ENCODE assay signal across 13 mouse cellular contexts in the genomic region with DNA sequence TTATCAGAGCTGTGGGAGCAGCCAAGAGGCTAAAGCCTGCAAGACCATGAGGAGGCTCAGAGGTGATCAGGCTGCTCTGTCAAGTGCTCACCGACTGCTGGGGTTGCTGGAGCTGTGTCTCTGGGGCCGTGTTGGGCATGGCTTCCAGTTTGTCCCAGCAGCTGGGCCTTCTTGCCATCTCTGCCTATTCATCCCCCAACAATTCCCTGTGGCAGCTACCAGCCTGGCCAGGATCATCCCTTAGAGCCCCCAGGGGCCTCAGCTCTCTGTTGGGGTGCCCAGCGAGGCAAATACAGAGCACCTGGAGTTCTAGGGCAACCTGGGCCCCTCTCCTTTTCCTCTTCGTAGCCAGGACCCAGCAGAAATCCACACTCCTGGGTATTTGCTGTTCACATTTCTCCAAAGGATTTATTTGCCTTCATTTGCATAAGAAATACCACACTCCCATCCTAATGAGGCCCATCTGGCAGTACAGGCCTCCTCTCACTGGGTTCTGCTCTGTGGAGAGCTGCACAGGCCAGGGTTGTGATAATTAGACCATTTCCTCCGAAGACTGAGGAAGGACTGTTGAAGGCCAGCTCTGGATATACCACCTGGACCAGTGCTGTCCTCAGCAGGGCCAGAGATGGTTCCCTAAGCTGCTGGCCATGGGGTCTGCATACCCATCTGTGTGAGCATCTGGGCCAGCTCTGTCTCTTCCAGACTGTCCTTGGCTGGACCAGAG.
DNase-seq lines count a peak whose midpoint lies in the region; ATAC-seq and TF ChIP-seq lines count a peak whose summit lies in the region.
"Had no signal": no experiment of that assay in that cellular context is flagged by ENCODE, and none has a peak within 500 bp of the region (broad histone marks: within the 10 kb centered on the region; RNA-seq: fewer than 3 reads in every experiment).

No protein-coding gene starts in this region.

- H3K27ac ChIP-seq in forebrain, embryonic 10.5 days = peak overlapping the region; percentile 74
- H3K27ac ChIP-seq in hindbrain, embryonic 16.5 days (ENCODE audit: low read depth, low read length) = peak overlapping the region; percentile 73
- H3K27ac ChIP-seq in neural tube, embryonic 12.5 days = peak overlapping the region; percentile 51
- no peak overlapping the region for H3K27ac ChIP-seq in heart, adult 2 months
- H3K27ac ChIP-seq in gastrocnemius, adult 2 months = no peak overlapping the region
- H3K27ac ChIP-seq: limb, embryonic 13.5 days; lung, embryonic 15.5 days had no signal

- DNase-seq in cerebellum, postnatal 14 days = peak; percentile 42 to 57
- DNase-seq in cerebellum, adult 9-11 months = no peak
- no peak for DNase-seq in forebrain, embryonic 10.5 days (ENCODE audit: extremely low spot score, low spot score)
- DNase-seq in heart, adult 2 months = no peak
- DNase-seq in right cerebral cortex, postnatal 10 days (ENCODE audit: low spot score in 2 of 2) = no peak
- DNase-seq in gastrocnemius, adult 2 months = no peak
- DNase-seq: adrenal gland, adult 8-10 months; cerebellum, adult 8-10 months; right cerebral cortex, adult 18-20 months had no signal

- ATAC-seq in hindbrain, embryonic 16.5 days = peak; percentile 91
- peak; percentile 86 for ATAC-seq in neural tube, embryonic 12.5 days (ENCODE audit: low FRiP score, low read depth)

- no peak overlapping the region for H3K9ac ChIP-seq in hindbrain, embryonic 16.5 days (ENCODE audit: low read depth, low read length)
- no peak overlapping the region for H3K9ac ChIP-seq in neural tube, embryonic 12.5 days
- no peak overlapping the region for H3K9ac ChIP-seq in heart, adult 2 months (ENCODE audit: low read depth, low read length)
- H3K9ac ChIP-seq: limb, embryonic 13.5 days; lung, embryonic 15.5 days had no signal

- intact Hi-C loops in heart, adult 2 months (cut with DNase I) = no loop called here
- intact Hi-C loops in gastrocnemius, adult 2 months (cut with DNase I) = no loop called here

- no peaks in the 10 kb centered on the region for H3K9me3 ChIP-seq in forebrain, embryonic 10.5 days
- H3K9me3 ChIP-seq in hindbrain, embryonic 16.5 days (ENCODE audit: control insufficient read depth, low read length) = no peaks in the 10 kb centered on the region; the same call in 1 of the 2 replicates
- H3K9me3 ChIP-seq in neural tube, embryonic 12.5 days = no peaks in the 10 kb centered on the region
- H3K9me3 ChIP-seq: limb, embryonic 13.5 days; lung, embryonic 15.5 days had no signal

- no peak for TF ChIP-seq EP300 in heart, adult 2 months (IDR thresholded peaks at IDR 0.05; ENCODE audit: insufficient read depth, low read depth, low read length)

- H3K79me2 ChIP-seq in heart, adult 2 months (replicated peaks; ENCODE audit: control insufficient read depth, insufficient read depth, low read length) = no peaks in the 10 kb centered on the region

- no peaks in the 10 kb centered on the region for H3K36me3 ChIP-seq in forebrain, embryonic 10.5 days (replicated peaks)
- H3K36me3 ChIP-seq in hindbrain, embryonic 16.5 days (ENCODE audit: control insufficient read depth, insufficient read depth, low read length) = no peaks in the 10 kb centered on the region
- H3K36me3 ChIP-seq in neural tube, embryonic 12.5 days = no peaks in the 10 kb centered on the region
- no peaks in the 10 kb centered on the region for H3K36me3 ChIP-seq in heart, adult 2 months (ENCODE audit: control insufficient read depth, insufficient read depth, low read length)
- H3K36me3 ChIP-seq: limb, embryonic 13.5 days; lung, embryonic 15.5 days had no signal

- peaks cover 13% of the 10 kb centered on the region for H3K4me1 ChIP-seq in forebrain, embryonic 10.5 days
- H3K4me1 ChIP-seq in hindbrain, embryonic 16.5 days (ENCODE audit: control insufficient read depth, insufficient read depth, low read depth, low read length) = peaks cover 7% of the 10 kb centered on the region; the same call in 1 of the 2 replicates
- peaks cover 15% of the 10 kb centered on the region for H3K4me1 ChIP-seq in neural tube, embryonic 12.5 days
- no peaks in the 10 kb centered on the region for H3K4me1 ChIP-seq in heart, adult 2 months (ENCODE audit: control insufficient read depth, insufficient read depth, low read length)
- H3K4me1 ChIP-seq: lung, embryonic 15.5 days had no signal

- no peak overlapping the region for H3K4me3 ChIP-seq in forebrain, embryonic 10.5 days
- no peak overlapping the region for H3K4me3 ChIP-seq in hindbrain, embryonic 16.5 days (ENCODE audit: low read length)
- no peak overlapping the region for H3K4me3 ChIP-seq in neural tube, embryonic 12.5 days
- H3K4me3 ChIP-seq in heart, adult 2 months = no peak overlapping the region
- no peak overlapping the region for H3K4me3 ChIP-seq in gastrocnemius, adult 2 months
- H3K4me3 ChIP-seq: limb, embryonic 13.5 days; lung, embryonic 15.5 days had no signal

- no peaks in the 10 kb centered on the region for H3K27me3 ChIP-seq in forebrain, embryonic 10.5 days (ENCODE audit: poor library complexity, severe bottlenecking)
- H3K27me3 ChIP-seq in hindbrain, embryonic 16.5 days (replicated peaks; ENCODE audit: control insufficient read depth, insufficient read depth, low read length) = no peaks in the 10 kb centered on the region
- H3K27me3 ChIP-seq in neural tube, embryonic 12.5 days (replicated peaks) = no peaks in the 10 kb centered on the region
- no peaks in the 10 kb centered on the region for H3K27me3 ChIP-seq in heart, adult 2 months (ENCODE audit: control insufficient read depth, insufficient read depth, low read length)
- H3K27me3 ChIP-seq: limb, embryonic 13.5 days; lung, embryonic 15.5 days had no signal

- TF ChIP-seq CTCF in heart, adult 2 months (IDR thresholded peaks at IDR 0.05) = no peak
- no peak for TF ChIP-seq CTCF in gastrocnemius, adult 2 months (IDR thresholded peaks at IDR 0.05)

- H3K4me2 ChIP-seq in hindbrain, embryonic 16.5 days (ENCODE audit: low read length) = no peak overlapping the region
- H3K4me2 ChIP-seq in neural tube, embryonic 12.5 days (replicated peaks) = no peak overlapping the region
- H3K4me2 ChIP-seq: limb, embryonic 13.5 days; lung, embryonic 15.5 days had no signal

- no peak for TF ChIP-seq POLR2A in heart, adult 2 months (IDR thresholded peaks at IDR 0.05; ENCODE audit: insufficient read depth, low read depth, low read length)

- WGBS in forebrain, embryonic 10.5 days = 62% methylated on average over 5 of the region's 5 CpGs
- WGBS in hindbrain, embryonic 16.5 days = 18% methylated on average over 5 of the region's 5 CpGs
- WGBS in neural tube, embryonic 12.5 days = 22% methylated on average over 5 of the region's 5 CpGs
- 58% methylated on average over 5 of the region's 5 CpGs for WGBS in heart, adult 2 months

Comparison
In these comparisons a context has a peak if more than half of its experiments do, and no peak if none do; other contexts are left out.
1. DNase-seq: peak in cerebellum, postnatal 14 days (2 of 2); none in cerebellum, adult 9-11 months (single experiment), forebrain, embryonic 10.5 days (single experiment), heart, adult 2 months (0 of 2), right cerebral cortex, postnatal 10 days (0 of 2) and gastrocnemius, adult 2 months (single experiment).
2. H3K27ac ChIP-seq: peak in forebrain, embryonic 10.5 days (single experiment), hindbrain, embryonic 16.5 days (single experiment) and neural tube, embryonic 12.5 days (single experiment); none in heart, adult 2 months (single experiment) and gastrocnemius, adult 2 months (single experiment).